Mouse (Mus musculus): ENCODE data around the gene Rapsn. TPM values are rescaled to one million over a fixed set of nuclear protein-coding genes. Genes with fewer than 3 reads are reported as not detected.

Gene Rapsn
- polyA plus RNA-seq, 1 experiment, result 0.37 TPM

GRCm38 (mm10) chr2:91068872-91069165 is 33.4 kb downstream of the Rapsn start:
- no peak for TF ChIP-seq GATA1 (IDR thresholded peaks at IDR 0.05; ENCODE audit: low read length)

- no peak for TF ChIP-seq GATA1 (IDR thresholded peaks at IDR 0.05; ENCODE audit: low read length)
These were observed 34.0 kb downstream of the Rapsn start for GRCm38 (mm10) chr2:91069306-91070000.

GRCm38 (mm10) chr2:91070076-91070800 is 34.8 kb downstream of the Rapsn start, which contains the start of gene Slc39a13:
Gene Slc39a13, minus strand, starts transcription at chr2:91070417.
- TF ChIP-seq GATA1 (IDR thresholded peaks at IDR 0.05; ENCODE audit: low read length), result no peak

- no peak for TF ChIP-seq GATA1 (IDR thresholded peaks at IDR 0.05; ENCODE audit: low read length)
These were observed 35.6 kb downstream of the Rapsn start for GRCm38 (mm10) chr2:91071059-91071458.

GRCm38 (mm10) chr2:91072092-91072491 is 36.7 kb downstream of the Rapsn start:
- no peak for TF ChIP-seq GATA1 (IDR thresholded peaks at IDR 0.05; ENCODE audit: low read length)

GRCm38 (mm10) chr2:91077957-91078313 is 42.5 kb downstream of the Rapsn start:
- no peak for TF ChIP-seq GATA1 (IDR thresholded peaks at IDR 0.05; ENCODE audit: low read length)

- no peak for TF ChIP-seq GATA1 (IDR thresholded peaks at IDR 0.05; ENCODE audit: low read length)
These were observed 43.0 kb downstream of the Rapsn start for GRCm38 (mm10) chr2:91078314-91079025.

GRCm38 (mm10) chr2:91079026-91079384 is 43.6 kb downstream of the Rapsn start:
- TF ChIP-seq GATA1 (IDR thresholded peaks at IDR 0.05; ENCODE audit: low read length), result no peak

GRCm38 (mm10) chr2:91080784-91081513 is 45.5 kb downstream of the Rapsn start:
- no peak for TF ChIP-seq GATA1 (IDR thresholded peaks at IDR 0.05; ENCODE audit: low read length)

GRCm38 (mm10) chr2:91081775-91082695 is 46.6 kb downstream of the Rapsn start, which contains the start of gene Spi1:
Gene Spi1, plus strand, starts transcription at chr2:91082390.
- no peak for TF ChIP-seq GATA1 (IDR thresholded peaks at IDR 0.05; ENCODE audit: low read length)

- no peak for TF ChIP-seq GATA1 (IDR thresholded peaks at IDR 0.05; ENCODE audit: low read length)
These were observed 47.4 kb downstream of the Rapsn start for GRCm38 (mm10) chr2:91082844-91083243.

- no peak for TF ChIP-seq GATA1 (IDR thresholded peaks at IDR 0.05; ENCODE audit: low read length)
These were observed 48.0 kb downstream of the Rapsn start for GRCm38 (mm10) chr2:91083366-91083940.

GRCm38 (mm10) chr2:91084179-91084820 is 48.9 kb downstream of the Rapsn start:
- TF ChIP-seq GATA1 (IDR thresholded peaks at IDR 0.05; ENCODE audit: low read length), result no peak
